Mouse (Mus musculus): ENCODE data around the gene Dcun1d2. TPM values are rescaled to one million over a fixed set of nuclear protein-coding genes. Genes with fewer than 3 reads are reported as not detected.

Gene Dcun1d2
- polyA plus RNA-seq, 1 experiment from 2014 or later = 30.9 TPM

DNA sequence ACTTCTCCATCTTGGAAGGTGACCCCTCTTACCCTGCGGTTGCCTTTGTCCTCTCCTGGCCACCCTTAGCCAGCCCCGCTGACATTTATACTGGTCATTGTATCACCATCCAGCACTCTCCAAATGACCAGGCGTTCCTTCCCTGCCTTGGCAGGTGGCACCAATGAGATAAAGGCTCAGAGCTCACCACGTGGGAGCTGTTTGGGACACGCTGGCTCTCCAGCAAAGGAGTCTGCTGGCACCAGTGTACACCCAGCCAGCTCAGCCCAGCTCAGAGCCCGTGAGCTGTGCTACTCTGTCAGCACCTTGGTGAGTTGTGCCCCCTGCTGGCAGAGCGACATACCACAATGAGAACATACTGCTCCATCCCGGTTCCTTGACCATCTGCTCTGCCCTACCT, 33.9 kb downstream of the Dcun1d2 start, which contains the start of gene Adprhl1:
Gene Adprhl1 (minus strand): TSS at position 144 of the 400 bp plus-strand sequence.
- Histone ChIP-seq H3K36me3 (ENCODE audit: control insufficient read depth, insufficient read depth, low read length) (peaks cover 47% of the 10 kb centered on the region), H3K9me3 (ENCODE audit: control insufficient read depth, low read length) (no peaks in the 10 kb centered on the region), H3K27ac (replicated peaks in 1 of 2; ENCODE audit: control insufficient read depth in 1 of 2, insufficient read depth in 1 of 2, low read depth in 2 of 2, low read length in 2 of 2) (peak within 1 kb of the TSS; percentile 97), H3K9ac (ENCODE audit: low read length) (peak within 1 kb of the TSS; percentile 89), H3K27me3 (ENCODE audit: control insufficient read depth, insufficient read depth, low read length) (no peaks in the 10 kb centered on the region), H3K4me1 (ENCODE audit: control insufficient read depth in 2 of 2, insufficient read depth in 2 of 2, low read length in 2 of 2) (peaks cover 12 to 13% of the 10 kb centered on the region in 2 experiments), H3K4me2 (ENCODE audit: low read length) (peak within 1 kb of the TSS; percentile 60), H3K4me3 (ENCODE audit: control insufficient read depth in 1 of 2, insufficient read depth in 1 of 2, low read depth in 1 of 2, low read length in 2 of 2) (peak within 1 kb of the TSS; percentile 49 to 58)
- WGBS = 18% methylated on average over 8 of the region's 8 CpGs
- ATAC-seq (ENCODE audit: insufficient number of reproducible peaks, insufficient read depth, low FRiP score, low read depth) = peak; percentile 89

GRCm38 (mm10) chr8:13253413-13253812, 34.5 kb downstream of the Dcun1d2 start:
- Histone ChIP-seq H3K4me2 (ENCODE audit: low read length) (peak overlapping the region; percentile 60), H3K27ac (replicated peaks in 1 of 2; ENCODE audit: control insufficient read depth in 1 of 2, insufficient read depth in 1 of 2, low read depth in 2 of 2, low read length in 2 of 2) (peak overlapping the region; percentile 97), H3K27me3 (ENCODE audit: control insufficient read depth, insufficient read depth, low read length) (no peaks in the 10 kb centered on the region), H3K4me1 (ENCODE audit: control insufficient read depth in 2 of 2, insufficient read depth in 2 of 2, low read length in 2 of 2) (peaks cover 12 to 13% of the 10 kb centered on the region in 2 experiments), H3K4me3 (ENCODE audit: control insufficient read depth in 1 of 2, insufficient read depth in 1 of 2, low read depth in 1 of 2, low read length in 2 of 2) (peak overlapping the region; percentile 49 to 58), H3K9me3 (ENCODE audit: control insufficient read depth, low read length) (no peaks in the 10 kb centered on the region), H3K36me3 (ENCODE audit: control insufficient read depth, insufficient read depth, low read length) (peaks cover 45% of the 10 kb centered on the region), H3K9ac (ENCODE audit: low read length) (peak overlapping the region; percentile 89)
- no peak for ATAC-seq (ENCODE audit: insufficient number of reproducible peaks, insufficient read depth, low FRiP score, low read depth)
- WGBS = 35% methylated on average over 5 of the region's 5 CpGs

- peak; percentile 79 for ATAC-seq (ENCODE audit: insufficient number of reproducible peaks, insufficient read depth, low FRiP score, low read depth)
- Histone ChIP-seq H3K36me3 (ENCODE audit: control insufficient read depth, insufficient read depth, low read length) (peaks cover 45% of the 10 kb centered on the region), H3K4me1 (ENCODE audit: control insufficient read depth in 2 of 2, insufficient read depth in 2 of 2, low read length in 2 of 2) (peaks cover 12 to 13% of the 10 kb centered on the region in 2 experiments), H3K4me2 (ENCODE audit: low read length) (peak overlapping the region; percentile 60), H3K9ac (ENCODE audit: low read length) (peak overlapping the region; percentile 89), H3K4me3 (ENCODE audit: control insufficient read depth in 1 of 2, insufficient read depth in 1 of 2, low read depth in 1 of 2, low read length in 2 of 2) (peak overlapping the region; percentile 49 to 58), H3K27me3 (ENCODE audit: control insufficient read depth, insufficient read depth, low read length) (no peaks in the 10 kb centered on the region), H3K27ac (replicated peaks in 1 of 2; ENCODE audit: control insufficient read depth in 1 of 2, insufficient read depth in 1 of 2, low read depth in 2 of 2, low read length in 2 of 2) (peak overlapping the region; percentile 97), H3K9me3 (ENCODE audit: control insufficient read depth, low read length) (no peaks in the 10 kb centered on the region)
- WGBS = 23% methylated on average over 13 of the region's 13 CpGs
These were observed 35.1 kb downstream of the Dcun1d2 start for GRCm38 (mm10) chr8:13252837-13253236.

GRCm38 (mm10) chr8:13244343-13244880, 43.5 kb downstream of the Dcun1d2 start:
- no peak overlapping the region for H3K4me2 ChIP-seq (ENCODE audit: low read length)
- peak overlapping the region; percentile 39; the same call in 1 of the 2 replicates for H3K9ac ChIP-seq (ENCODE audit: low read length)
- no peaks in the 10 kb centered on the region for H3K27me3 ChIP-seq (ENCODE audit: control insufficient read depth, insufficient read depth, low read length)
- H3K9me3 ChIP-seq (ENCODE audit: control insufficient read depth, low read length) = no peaks in the 10 kb centered on the region
- no peak overlapping the region for H3K4me3 ChIP-seq (ENCODE audit: control insufficient read depth in 1 of 2, insufficient read depth in 1 of 2, low read depth in 1 of 2, low read length in 2 of 2)
- H3K4me1 ChIP-seq (ENCODE audit: control insufficient read depth in 2 of 2, insufficient read depth in 2 of 2, low read length in 2 of 2) = peaks cover 12 to 14% of the 10 kb centered on the region in 2 experiments
- peak overlapping the region; percentile 12 to 76 for H3K27ac ChIP-seq (replicated peaks in 1 of 2; ENCODE audit: control insufficient read depth in 1 of 2, insufficient read depth in 1 of 2, low read depth in 2 of 2, low read length in 2 of 2)
- peaks cover 97% of the 10 kb centered on the region for H3K36me3 ChIP-seq (ENCODE audit: control insufficient read depth, insufficient read depth, low read length)
- WGBS = 60% methylated on average over 11 of the region's 11 CpGs
- no peak for ATAC-seq (ENCODE audit: insufficient number of reproducible peaks, insufficient read depth, low FRiP score, low read depth)

DNA sequence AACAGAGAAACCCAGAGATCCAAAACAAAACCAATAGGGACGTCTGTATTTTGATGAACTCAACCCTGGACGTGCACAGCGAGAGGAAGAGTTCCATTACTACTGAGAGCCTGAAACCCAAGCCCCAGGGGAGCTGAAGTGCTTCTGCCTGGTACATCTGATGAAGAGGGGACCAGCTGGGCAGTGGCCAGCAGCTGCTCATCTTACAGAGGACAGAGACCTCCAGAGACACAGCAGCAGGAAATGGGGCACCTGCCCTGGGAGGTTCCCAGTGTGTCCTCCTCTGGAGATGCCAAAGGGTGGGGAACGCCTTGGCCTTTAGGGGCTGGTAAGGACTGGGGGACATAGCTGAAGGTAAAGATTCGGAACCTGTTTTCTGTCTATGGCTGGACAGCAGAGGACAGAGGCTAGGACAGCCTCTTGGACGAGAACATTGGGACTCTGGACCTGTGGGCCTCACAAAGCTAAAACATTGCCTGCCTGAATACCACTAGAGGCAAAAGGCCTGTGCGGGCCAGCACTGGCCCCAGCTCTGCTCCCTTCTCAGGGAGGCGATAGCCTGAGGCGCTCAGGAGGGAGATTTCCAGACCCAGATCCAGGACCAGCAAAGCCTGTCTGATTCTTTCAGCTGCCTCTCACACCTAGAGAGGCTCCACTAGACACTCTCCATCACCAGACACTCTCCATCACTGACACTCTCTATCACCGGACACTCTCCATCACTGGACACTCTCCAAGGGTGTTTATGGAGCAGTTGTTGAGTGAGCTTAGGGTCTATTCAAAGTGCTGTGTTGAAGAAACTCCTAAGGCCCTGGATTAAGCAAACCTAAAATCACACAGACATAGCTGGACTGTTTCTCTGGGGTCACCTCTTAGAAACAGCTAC, 44.7 kb downstream of the Dcun1d2 start:
- H3K9ac ChIP-seq (ENCODE audit: low read length) = peak overlapping the region; percentile 38; the same call in 1 of the 2 replicates
- no peak overlapping the region for H3K4me3 ChIP-seq (ENCODE audit: control insufficient read depth in 1 of 2, insufficient read depth in 1 of 2, low read depth in 1 of 2, low read length in 2 of 2)
- H3K27ac ChIP-seq (replicated peaks in 1 of 2; ENCODE audit: control insufficient read depth in 1 of 2, insufficient read depth in 1 of 2, low read depth in 2 of 2, low read length in 2 of 2) = peak overlapping the region; percentile 69 to 76
- H3K27me3 ChIP-seq (ENCODE audit: control insufficient read depth, insufficient read depth, low read length) = no peaks in the 10 kb centered on the region
- WGBS = 49% methylated on average over 10 of the region's 10 CpGs
- peaks cover 12% of the 10 kb centered on the region in 2 experiments for H3K4me1 ChIP-seq (ENCODE audit: control insufficient read depth in 2 of 2, insufficient read depth in 2 of 2, low read length in 2 of 2)
- no peak overlapping the region for H3K4me2 ChIP-seq (ENCODE audit: low read length)
- no peaks in the 10 kb centered on the region for H3K9me3 ChIP-seq (ENCODE audit: control insufficient read depth, low read length)
- H3K36me3 ChIP-seq (ENCODE audit: control insufficient read depth, insufficient read depth, low read length) = peaks cover 97% of the 10 kb centered on the region
- ATAC-seq (ENCODE audit: insufficient number of reproducible peaks, insufficient read depth, low FRiP score, low read depth) = peak; percentile 61

GRCm38 (mm10) chr8:13240691-13241090, 47.2 kb downstream of the Dcun1d2 start:
- ATAC-seq (ENCODE audit: insufficient number of reproducible peaks, insufficient read depth, low FRiP score, low read depth) = no peak
- Histone ChIP-seq H3K27me3 (ENCODE audit: control insufficient read depth, insufficient read depth, low read length) (no peaks in the 10 kb centered on the region), H3K36me3 (ENCODE audit: control insufficient read depth, insufficient read depth, low read length) (peaks cover 82% of the 10 kb centered on the region), H3K9me3 (ENCODE audit: control insufficient read depth, low read length) (no peaks in the 10 kb centered on the region), H3K4me2 (ENCODE audit: low read length) (no peak overlapping the region), H3K4me3 (ENCODE audit: control insufficient read depth in 1 of 2, insufficient read depth in 1 of 2, low read depth in 1 of 2, low read length in 2 of 2) (no peak overlapping the region), H3K4me1 (ENCODE audit: control insufficient read depth in 2 of 2, insufficient read depth in 2 of 2, low read length in 2 of 2) (peaks cover 12% of the 10 kb centered on the region in 2 experiments), H3K27ac (replicated peaks in 1 of 2; ENCODE audit: control insufficient read depth in 1 of 2, insufficient read depth in 1 of 2, low read depth in 2 of 2, low read length in 2 of 2) (0 out of 4 replicates have a peak overlapping the region, but pooled peaks have one; percentile 10 to 26), H3K9ac (ENCODE audit: low read length) (0 out of 2 replicates have a peak overlapping the region, but pooled peaks have one; percentile 8)
- WGBS = 66% methylated on average over 7 of the region's 7 CpGs

DNA sequence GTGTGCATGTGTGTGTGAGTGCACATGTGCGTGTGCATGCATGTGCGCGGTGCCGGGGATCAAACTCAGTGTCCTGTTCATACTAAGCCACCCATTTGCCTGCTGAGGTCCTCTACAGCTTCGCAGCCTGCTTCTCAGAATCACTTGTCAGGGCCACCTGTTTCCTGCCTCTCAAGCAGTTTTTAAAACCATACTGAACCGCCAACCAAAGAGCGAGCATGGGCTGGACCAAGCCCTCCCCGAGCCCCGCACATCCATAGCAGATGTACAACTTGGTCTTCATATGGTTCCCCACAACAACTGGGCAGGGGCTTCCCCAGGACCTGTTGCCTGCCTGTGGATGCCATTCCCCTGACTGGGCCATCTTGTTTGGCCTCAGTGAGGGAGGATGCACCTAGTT, 47.9 kb downstream of the Dcun1d2 start:
- WGBS = 90% methylated on average over 9 of the region's 9 CpGs
- Histone ChIP-seq H3K4me3 (ENCODE audit: control insufficient read depth in 1 of 2, insufficient read depth in 1 of 2, low read depth in 1 of 2, low read length in 2 of 2) (no peak overlapping the region), H3K9me3 (ENCODE audit: control insufficient read depth, low read length) (no peaks in the 10 kb centered on the region), H3K27me3 (ENCODE audit: control insufficient read depth, insufficient read depth, low read length) (no peaks in the 10 kb centered on the region), H3K27ac (replicated peaks in 1 of 2; ENCODE audit: control insufficient read depth in 1 of 2, insufficient read depth in 1 of 2, low read depth in 2 of 2, low read length in 2 of 2) (no peak overlapping the region), H3K9ac (ENCODE audit: low read length) (no peak overlapping the region), H3K4me2 (ENCODE audit: low read length) (no peak overlapping the region), H3K36me3 (ENCODE audit: control insufficient read depth, insufficient read depth, low read length) (peaks cover 82% of the 10 kb centered on the region), H3K4me1 (ENCODE audit: control insufficient read depth in 2 of 2, insufficient read depth in 2 of 2, low read length in 2 of 2) (peaks cover 12% of the 10 kb centered on the region in 2 experiments)
- no peak for ATAC-seq (ENCODE audit: insufficient number of reproducible peaks, insufficient read depth, low FRiP score, low read depth)
